Mouse (Mus musculus) thymus, adult 2 months (tissue): ENCODE measurements around the gene Dock3.

Experiments used
- CTCF ChIP-seq: fragments of 200-500 bp; IDR thresholded peaks from 2 replicates; pipeline ENCODE4 v1.5.1; 2012; ENCODE audit warnings: mild to moderate bottlenecking, control low read depth, low read length, moderate library complexity, borderline replicate concordance; ENCODE audit not compliant: control insufficient read depth, poor library complexity, insufficient read depth; ENCODE audit errors: extremely low read depth
- POLR2A ChIP-seq: fragments of 200-500 bp; IDR thresholded peaks from 2 replicates; pipeline ENCODE4 v1.6.1; 2012; ENCODE audit warnings: mild to moderate bottlenecking, low read length, control low read depth, moderate library complexity; ENCODE audit not compliant: control insufficient read depth, poor library complexity, insufficient read depth; ENCODE audit errors: extremely low read depth

GRCm38 (mm10) chr9:106858036-106858435 is 373.7 kb downstream of the Dock3 start:
- no peak for TF ChIP-seq CTCF
- TF ChIP-seq POLR2A, result no peak
